Mouse (Mus musculus) midbrain, embryonic 13.5 days (tissue): ENCODE measurements at regions not wholly inside any gene's neighbourhood (a gene's known extent, or its start where the extent isn't known, plus 50 kb on each side); places are given as distances from the start of the nearest gene placed in this dataset.

Experiments used
- ATAC-seq: fragments of 200-750 bp; cut with Nextera tagmentation; 2 replicates; pipeline ENCODE4 v1.8.0; 2017; ENCODE audit warnings: mild to moderate bottlenecking, moderate TSS enrichment, moderate library complexity
- H3K27ac ChIP-seq: fragments of 300-500 bp; sonication (generic); 2 replicates; pipeline ENCODE4 v1.5.1; 2015; ENCODE audit warnings: inconsistent platforms, mild to moderate bottlenecking, moderate library complexity
- H3K27me3 ChIP-seq: fragments of 300-500 bp; sonication (generic); 2 replicates; pipeline ENCODE4 v1.6.1; 2015; ENCODE audit warnings: mild to moderate bottlenecking, inconsistent platforms
- H3K36me3 ChIP-seq: fragments of 300-500 bp; sonication (generic); 2 replicates; pipeline ENCODE4 v1.6.1; 2015; ENCODE audit warnings: mild to moderate bottlenecking, inconsistent platforms
- H3K4me1 ChIP-seq: fragments of 300-500 bp; sonication (generic); replicated peaks from 2 replicates; pipeline ENCODE4 v1.6.1; 2015; ENCODE audit warnings: inconsistent platforms
- H3K4me2 ChIP-seq: fragments of 300-500 bp; sonication (generic); replicated peaks from 2 replicates; pipeline ENCODE4 v1.6.1; 2015; ENCODE audit warnings: moderate library complexity, mild to moderate bottlenecking, inconsistent platforms
- H3K4me3 ChIP-seq: fragments of 300-500 bp; sonication (generic); replicated peaks from 2 replicates; pipeline ENCODE4 v1.5.1; 2015; ENCODE audit warnings: mild to moderate bottlenecking, inconsistent platforms
- H3K9ac ChIP-seq: fragments of 300-500 bp; sonication (generic); replicated peaks from 2 replicates; pipeline ENCODE4 v1.6.1; 2015; ENCODE audit warnings: mild to moderate bottlenecking, inconsistent platforms
- H3K9me3 ChIP-seq: fragments of 300-500 bp; sonication (generic); 2 replicates; pipeline ENCODE4 v1.6.1; 2016; ENCODE audit warnings: mild to moderate bottlenecking, inconsistent platforms
- WGBS: fragments of 180-500 bp; shearing (Covaris S2); methylation state at CpG from one replicate; pipeline ENCODE4 v1.1.7; 2015; 5-methylcytosine and 5-hydroxymethylcytosine counted together

DNA sequence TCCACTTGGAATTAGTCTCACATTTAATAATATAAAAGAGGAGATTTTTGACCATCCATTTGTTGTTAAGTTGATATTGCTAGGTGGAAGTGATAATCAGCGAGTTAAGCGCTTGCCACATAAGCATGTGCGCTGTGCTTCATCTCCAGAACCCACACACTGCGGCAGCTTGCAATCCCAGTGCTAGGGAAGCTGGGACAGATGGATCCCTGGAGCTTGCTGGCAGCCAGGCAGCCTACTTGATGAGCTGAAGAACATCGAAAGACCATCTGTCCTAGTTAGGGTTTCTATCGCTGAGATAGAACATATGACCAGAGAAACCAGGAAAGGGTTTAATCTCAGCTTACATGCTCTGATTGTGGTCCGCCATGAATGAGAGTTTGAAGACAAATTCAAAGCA lies 266.1 kb upstream of the Pfn2 start:
- no peak overlapping the region for H3K4me3 ChIP-seq
- no peaks in the 10 kb centered on the region for H3K27me3 ChIP-seq
- no peak overlapping the region for H3K27ac ChIP-seq
- 96% methylated on average over 7 of the region's 7 CpGs for WGBS
- H3K4me2 ChIP-seq, result no peak overlapping the region
- ATAC-seq, result no peak
- H3K9ac ChIP-seq, result no peak overlapping the region
- H3K36me3 ChIP-seq, result no peaks in the 10 kb centered on the region
- H3K4me1 ChIP-seq, result no peaks in the 10 kb centered on the region
- no peaks in the 10 kb centered on the region for H3K9me3 ChIP-seq

DNA sequence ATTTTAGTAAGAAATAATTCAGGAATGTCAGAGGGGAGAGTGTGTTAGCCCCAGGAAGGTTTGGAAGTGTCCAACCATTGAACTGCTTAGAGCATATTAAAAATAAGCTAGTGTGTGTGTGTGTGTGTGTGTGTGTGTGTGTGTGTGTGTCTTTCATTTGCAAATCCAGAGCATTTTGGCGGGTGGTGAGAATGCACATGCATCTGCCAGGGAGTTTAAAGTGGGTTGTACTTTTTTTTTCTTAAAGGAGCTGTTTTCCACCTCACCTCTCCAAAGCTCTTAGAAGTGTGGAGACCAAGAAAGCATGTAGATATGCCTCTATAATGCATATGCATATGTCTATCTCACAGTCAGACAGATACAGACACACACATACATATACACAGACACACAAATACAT lies 267.6 kb upstream of the Pfn2 start:
- no peak overlapping the region for H3K4me3 ChIP-seq
- H3K4me1 ChIP-seq, result no peaks in the 10 kb centered on the region
- H3K27me3 ChIP-seq, result no peaks in the 10 kb centered on the region
- 54% methylated on average over 1 of the region's 1 CpGs for WGBS
- H3K9ac ChIP-seq, result no peak overlapping the region
- H3K9me3 ChIP-seq, result no peaks in the 10 kb centered on the region
- no peak for ATAC-seq
- H3K27ac ChIP-seq, result no peak overlapping the region
- no peaks in the 10 kb centered on the region for H3K36me3 ChIP-seq
- H3K4me2 ChIP-seq, result no peak overlapping the region

DNA sequence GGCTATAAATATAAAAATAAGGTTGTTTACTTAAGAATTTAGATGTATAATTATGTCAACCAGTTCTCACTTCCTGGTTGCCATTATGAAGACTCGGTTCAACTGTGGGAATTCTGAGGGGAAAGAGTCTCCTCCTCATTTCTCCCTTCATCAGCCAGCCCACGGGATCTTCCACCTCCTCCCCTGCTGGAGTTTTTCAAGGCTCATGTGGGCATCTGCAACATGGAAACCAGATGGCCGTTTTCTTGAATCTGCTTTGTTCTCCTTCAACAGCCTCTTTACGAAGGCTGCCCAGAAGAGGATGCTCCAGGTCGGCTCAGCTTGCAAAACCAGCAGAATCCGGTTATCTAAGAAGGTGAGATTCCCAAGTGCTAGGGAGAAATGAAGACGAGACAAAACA lies 269.0 kb upstream of the Pfn2 start:
- ATAC-seq, result no peak
- no peaks in the 10 kb centered on the region for H3K36me3 ChIP-seq
- H3K27ac ChIP-seq, result no peak overlapping the region
- no peaks in the 10 kb centered on the region for H3K27me3 ChIP-seq
- H3K4me3 ChIP-seq, result no peak overlapping the region
- H3K9ac ChIP-seq, result no peak overlapping the region
- H3K9me3 ChIP-seq, result no peaks in the 10 kb centered on the region
- H3K4me2 ChIP-seq, result no peak overlapping the region
- WGBS, result 88% methylated on average over 7 of the region's 7 CpGs
- H3K4me1 ChIP-seq, result no peaks in the 10 kb centered on the region

DNA sequence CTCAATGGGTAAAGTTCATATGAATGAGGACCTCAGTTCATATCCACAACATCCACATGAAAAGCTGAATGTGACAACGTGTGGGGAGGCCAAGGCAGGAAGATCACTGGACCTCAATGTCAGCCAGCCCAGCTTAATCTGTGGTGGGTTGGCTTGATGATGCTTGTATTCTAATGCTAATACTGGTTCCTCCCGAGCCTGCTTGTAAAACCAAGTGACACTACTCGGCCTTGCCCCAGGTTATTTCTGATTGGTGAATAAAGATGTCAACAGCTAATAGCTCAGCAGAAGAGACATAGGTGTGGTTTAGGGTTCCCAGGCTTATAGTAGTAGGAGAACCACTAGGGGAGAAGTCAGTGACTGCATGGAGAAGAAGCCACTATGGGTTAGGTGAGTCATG lies 272.2 kb upstream of the Pfn2 start:
- Histone ChIP-seq H3K4me1 (peaks cover 3% of the 10 kb centered on the region; the same call in 1 of the 2 replicates), H3K9ac (no peak overlapping the region), H3K9me3 (no peaks in the 10 kb centered on the region), H3K4me3 (no peak overlapping the region), H3K27ac (no peak overlapping the region), H3K27me3 (no peaks in the 10 kb centered on the region), H3K4me2 (no peak overlapping the region), H3K36me3 (no peaks in the 10 kb centered on the region)
- 49% methylated on average over 3 of the region's 3 CpGs for WGBS
- no peak for ATAC-seq

DNA sequence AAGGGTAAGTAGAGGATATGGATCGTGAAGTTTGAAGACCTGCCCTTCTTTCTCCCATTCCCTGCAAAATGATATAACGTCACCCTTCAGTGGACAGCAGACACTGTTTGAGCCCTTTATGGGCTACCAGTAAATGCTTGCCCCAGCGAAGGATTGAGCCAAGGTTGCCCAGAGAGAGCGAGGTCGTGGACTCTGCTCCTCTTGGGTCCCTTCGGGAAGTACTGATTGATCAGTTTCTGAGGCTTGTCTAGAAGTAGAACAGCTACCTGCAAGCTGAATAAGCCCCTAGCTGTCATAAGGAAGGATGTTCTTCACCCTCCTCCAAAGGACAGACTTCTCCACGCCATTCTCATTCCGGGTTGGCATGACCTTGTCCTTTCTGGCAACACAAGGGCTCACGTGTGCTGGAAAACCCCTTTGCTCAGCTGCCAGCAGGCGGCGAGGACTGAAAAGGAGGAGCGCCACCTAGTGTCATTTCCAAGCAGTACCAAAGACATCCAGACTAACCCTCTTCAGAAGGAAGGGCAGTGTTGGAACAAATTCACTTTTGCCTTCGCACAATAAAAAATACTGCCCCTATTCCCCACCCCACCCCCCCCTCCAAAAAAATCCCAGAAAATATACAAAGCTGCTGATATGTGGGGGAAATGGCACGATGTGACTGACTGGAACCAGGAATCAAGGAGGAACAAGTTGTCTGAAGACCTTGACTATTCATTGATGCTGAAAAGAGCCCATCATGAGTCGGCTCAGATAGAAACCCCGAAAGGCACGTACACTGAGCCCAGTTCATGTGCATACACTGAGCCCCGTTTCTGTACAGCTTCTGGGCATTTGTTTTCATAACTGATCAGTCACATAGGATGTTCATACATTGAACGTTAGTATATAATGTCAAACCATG lies 274.8 kb upstream of the Pfn2 start:
- peak; percentile 88 for ATAC-seq
- 47% methylated on average over 19 of the region's 19 CpGs for WGBS
- H3K4me2 ChIP-seq, result 0 out of 2 replicates have a peak overlapping the region, but pooled peaks have one; percentile 17
- H3K27ac ChIP-seq, result no peak overlapping the region
- no peak overlapping the region for H3K9ac ChIP-seq
- H3K36me3 ChIP-seq, result no peaks in the 10 kb centered on the region
- no peaks in the 10 kb centered on the region for H3K27me3 ChIP-seq
- H3K4me1 ChIP-seq, result peaks cover 3% of the 10 kb centered on the region; the same call in 1 of the 2 replicates
- H3K4me3 ChIP-seq, result no peak overlapping the region
- H3K9me3 ChIP-seq, result no peaks in the 10 kb centered on the region

DNA sequence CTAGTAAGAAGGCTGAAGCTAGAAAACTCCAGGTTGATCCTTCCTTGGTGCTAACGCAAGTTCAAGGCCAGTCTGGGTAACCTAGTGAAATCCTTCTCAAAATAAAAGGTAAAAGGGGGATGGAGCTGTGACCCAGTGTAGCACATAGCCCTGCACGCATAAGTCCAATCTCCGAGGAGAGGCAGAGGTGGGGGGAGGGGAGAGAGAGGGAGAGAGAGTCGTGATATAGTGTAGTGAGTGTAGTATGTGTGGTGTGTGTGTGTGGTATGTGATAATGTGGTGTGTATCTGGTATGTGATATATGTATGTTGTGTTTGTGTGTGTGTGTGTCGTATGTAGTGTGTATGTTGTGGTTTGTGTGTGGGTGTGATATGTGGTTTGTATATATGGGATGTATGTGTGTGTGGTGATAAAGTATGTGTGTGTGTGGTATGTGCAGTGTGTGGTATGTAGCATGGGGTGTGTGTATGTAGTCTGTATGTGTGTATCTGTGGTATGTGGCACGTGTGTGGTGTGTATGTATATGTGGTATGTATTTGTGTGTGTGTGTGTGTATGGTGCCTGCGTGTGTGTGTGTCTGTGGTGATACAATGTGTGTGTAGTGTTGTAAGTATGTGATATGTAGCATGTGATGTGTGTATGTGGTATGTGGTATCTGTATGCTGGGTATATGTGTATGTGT lies 275.7 kb upstream of the Pfn2 start:
- Histone ChIP-seq H3K4me3 (no peak overlapping the region), H3K4me2 (no peak overlapping the region), H3K4me1 (peaks cover 3% of the 10 kb centered on the region; the same call in 1 of the 2 replicates), H3K9ac (no peak overlapping the region), H3K27me3 (no peaks in the 10 kb centered on the region), H3K36me3 (no peaks in the 10 kb centered on the region), H3K27ac (no peak overlapping the region), H3K9me3 (no peaks in the 10 kb centered on the region)
- 0 out of 2 replicates have a peak, but pooled peaks have one; percentile 31 for ATAC-seq
- 84% methylated on average over 7 of the region's 7 CpGs for WGBS

DNA sequence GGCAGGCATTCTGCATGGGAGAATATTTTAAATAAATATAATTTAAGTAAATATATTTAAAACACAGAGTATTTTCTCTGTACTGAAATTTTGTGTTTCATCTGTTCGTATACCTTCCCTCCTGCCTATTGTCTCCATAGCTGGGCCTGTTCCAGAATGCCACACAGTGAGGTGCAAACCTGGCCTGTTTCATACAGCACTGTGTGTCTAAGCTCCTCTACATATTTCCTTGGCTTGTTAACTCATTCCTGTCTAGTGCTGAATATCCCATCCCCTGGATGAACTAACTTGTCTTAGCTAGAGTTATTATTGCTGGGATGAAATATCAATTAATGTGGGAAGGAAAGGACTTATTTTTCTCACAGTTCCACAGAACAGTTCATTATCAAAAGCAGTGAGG lies 277.0 kb upstream of the Pfn2 start:
- no peaks in the 10 kb centered on the region for H3K27me3 ChIP-seq
- 82% methylated on average over 1 of the region's 1 CpGs for WGBS
- ATAC-seq, result no peak
- no peaks in the 10 kb centered on the region for H3K9me3 ChIP-seq
- no peak overlapping the region for H3K4me3 ChIP-seq
- no peak overlapping the region for H3K27ac ChIP-seq
- H3K4me1 ChIP-seq, result peaks cover 3% of the 10 kb centered on the region; the same call in 1 of the 2 replicates
- H3K4me2 ChIP-seq, result no peak overlapping the region
- H3K9ac ChIP-seq, result no peak overlapping the region
- H3K36me3 ChIP-seq, result no peaks in the 10 kb centered on the region

DNA sequence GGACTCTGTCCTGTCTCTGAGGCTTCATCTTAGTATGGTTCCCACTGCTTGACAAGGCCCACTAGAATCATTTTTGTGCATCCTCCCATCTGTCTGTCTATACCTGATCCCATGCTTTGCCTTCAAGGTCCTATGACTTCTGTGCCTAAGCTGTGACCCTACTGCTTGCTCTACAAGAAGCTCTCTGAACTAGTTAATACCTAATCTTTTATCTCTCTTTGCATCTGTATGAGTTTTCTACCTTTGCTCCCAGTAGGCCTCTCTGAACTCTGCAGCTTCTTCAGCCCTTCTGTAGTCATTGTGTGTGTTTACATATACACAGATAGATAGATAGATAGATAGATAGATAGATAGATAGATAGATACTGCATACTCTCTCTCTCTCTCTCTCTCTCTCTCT lies 279.1 kb upstream of the Pfn2 start:
- Histone ChIP-seq H3K9me3 (no peaks in the 10 kb centered on the region), H3K36me3 (no peaks in the 10 kb centered on the region), H3K4me2 (no peak overlapping the region), H3K9ac (no peak overlapping the region), H3K27ac (no peak overlapping the region), H3K4me1 (peaks cover 3% of the 10 kb centered on the region; the same call in 1 of the 2 replicates), H3K27me3 (no peaks in the 10 kb centered on the region), H3K4me3 (no peak overlapping the region)
- ATAC-seq, result no peak

DNA sequence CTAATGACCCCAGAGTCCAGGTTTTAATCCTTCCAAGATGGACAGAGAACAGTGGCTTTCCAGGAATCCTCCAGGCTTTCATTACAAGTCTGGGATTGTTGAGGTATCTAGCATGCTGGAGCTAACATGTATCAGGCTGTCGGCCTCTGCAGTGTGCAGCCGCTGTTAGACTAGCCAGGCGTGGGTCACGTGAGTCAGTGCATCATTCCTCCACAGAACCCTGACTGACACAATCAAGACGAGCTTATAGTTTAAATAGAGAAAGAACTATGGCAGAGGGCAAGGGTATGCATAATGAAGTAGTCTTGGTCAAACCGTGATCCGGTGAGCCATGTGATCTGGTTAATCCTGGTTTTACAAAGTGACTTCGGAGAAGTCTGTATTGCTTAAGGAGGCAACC lies 280.2 kb upstream of the Pfn2 start:
- WGBS, result 40% methylated on average over 8 of the region's 8 CpGs
- Histone ChIP-seq H3K27ac (no peak overlapping the region), H3K36me3 (no peaks in the 10 kb centered on the region), H3K9ac (no peak overlapping the region), H3K4me2 (no peak overlapping the region), H3K4me3 (no peak overlapping the region), H3K9me3 (no peaks in the 10 kb centered on the region), H3K4me1 (no peaks in the 10 kb centered on the region), H3K27me3 (no peaks in the 10 kb centered on the region)
- ATAC-seq, result no peak; the same call in 1 of the 2 replicates

DNA sequence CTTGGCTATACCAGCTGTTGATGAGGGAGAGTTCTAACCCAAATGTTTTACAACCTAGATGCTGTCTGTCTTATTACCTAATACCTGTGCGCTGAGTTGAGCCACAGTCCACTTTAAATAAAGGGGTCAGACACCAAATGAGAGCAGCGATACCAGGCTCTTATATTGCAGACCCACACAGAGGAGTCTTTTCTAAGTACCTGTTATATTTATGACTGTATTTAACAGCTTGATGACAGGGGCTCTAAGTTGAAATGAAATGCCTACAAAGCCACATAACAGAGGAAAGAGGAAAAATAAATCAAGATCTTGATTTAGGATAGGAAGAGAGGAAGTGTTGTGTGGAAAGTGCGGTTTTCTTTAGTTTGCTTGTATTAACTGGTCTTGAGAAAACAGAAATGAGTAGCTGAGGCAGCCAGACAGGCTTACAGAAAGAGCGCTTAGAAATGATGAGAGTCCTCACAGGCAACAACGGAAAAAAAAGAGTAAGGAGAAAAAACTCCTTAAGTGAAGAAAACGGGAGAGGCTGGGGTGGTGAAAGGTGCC lies 281.6 kb upstream of the Pfn2 start:
- H3K36me3 ChIP-seq, result no peaks in the 10 kb centered on the region
- no peaks in the 10 kb centered on the region for H3K9me3 ChIP-seq
- no peak overlapping the region for H3K4me3 ChIP-seq
- no peaks in the 10 kb centered on the region for H3K27me3 ChIP-seq
- no peaks in the 10 kb centered on the region for H3K4me1 ChIP-seq
- no peak overlapping the region for H3K9ac ChIP-seq
- no peak for ATAC-seq
- 65% methylated on average over 6 of the region's 6 CpGs for WGBS
- no peak overlapping the region for H3K4me2 ChIP-seq
- H3K27ac ChIP-seq, result no peak overlapping the region

DNA sequence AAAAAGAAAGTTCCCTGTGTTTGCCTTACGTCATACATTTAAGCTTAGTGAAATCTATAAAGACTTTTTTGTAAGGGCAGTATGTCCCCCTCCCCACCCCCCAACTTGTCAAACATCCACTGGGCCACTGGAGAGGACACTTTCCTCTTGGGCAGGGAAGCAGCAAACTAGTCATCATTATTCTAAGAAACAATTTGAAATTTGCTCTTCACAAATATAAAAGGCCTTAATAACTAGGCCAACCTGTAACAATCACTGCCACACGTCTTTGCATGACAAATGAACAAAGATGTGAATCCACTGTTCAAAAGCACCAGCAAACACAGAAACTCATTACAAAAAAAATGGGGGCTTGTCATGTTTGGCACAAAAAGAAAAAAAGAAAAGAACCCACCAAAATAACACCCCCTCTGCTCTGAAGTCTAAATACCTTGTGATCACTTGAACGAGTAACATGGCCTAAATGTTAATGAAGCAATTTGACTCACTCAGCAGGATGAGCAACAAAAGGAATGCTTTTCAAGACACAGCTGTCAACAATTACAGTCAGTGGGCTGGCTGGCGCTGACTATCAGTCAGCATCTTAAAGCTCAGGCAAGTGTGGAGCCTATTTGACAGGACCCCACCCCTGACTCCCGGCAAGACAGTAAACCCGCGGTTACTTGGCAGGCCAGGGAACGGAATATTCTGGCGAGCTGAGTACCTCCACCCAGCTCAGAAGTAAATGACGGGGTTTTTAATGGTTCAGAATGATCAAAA lies 278.7 kb upstream of the Tsc22d2 start:
- H3K4me2 ChIP-seq, result no peak overlapping the region
- H3K27ac ChIP-seq, result no peak overlapping the region

More for the DNA sequence above, 278.7 kb upstream of the Tsc22d2 start:
- no peaks in the 10 kb centered on the region for H3K9me3 ChIP-seq
- H3K36me3 ChIP-seq, result no peaks in the 10 kb centered on the region
- H3K27me3 ChIP-seq, result no peaks in the 10 kb centered on the region
- 0 out of 2 replicates have a peak overlapping the region, but pooled peaks have one; percentile 14 for H3K9ac ChIP-seq
- 32% methylated on average over 10 of the region's 10 CpGs for WGBS
- H3K4me1 ChIP-seq, result peaks cover 6% of the 10 kb centered on the region; the same call in 1 of the 2 replicates
- no peak overlapping the region for H3K4me3 ChIP-seq
- peak; percentile 69; the same call in 1 of the 2 replicates for ATAC-seq
